Mouse (Mus musculus): ENCODE results near the gene Crmp1.

GRCm38 (mm10) chr5:37227956-37228680 lies 13.6 kb upstream of the Crmp1 start:
- no peak for TF ChIP-seq POLR2A (IDR thresholded peaks at IDR 0.05; ENCODE audit: insufficient read length, low read depth)
- no peak for TF ChIP-seq E2F4 (IDR thresholded peaks at IDR 0.05; ENCODE audit: insufficient read depth)
